Mouse (Mus musculus) heart, postnatal 0 days (tissue): Measurements from ENCODE around the gene Dysf.

Source experiments
- CTCF ChIP-seq: IDR thresholded peaks from 2 replicates; pipeline ENCODE4 v1.5.1; 2016; ENCODE audit warnings: antibody characterized with exemption, control low read depth, low read depth
- EP300 ChIP-seq: IDR thresholded peaks from 2 replicates; pipeline ENCODE4 v1.6.1; 2016; ENCODE audit warnings: antibody characterized with exemption, low read depth

- TF ChIP-seq CTCF (no peak), EP300 (no peak)
These were observed 165.2 kb downstream of the Dysf start for GRCm38 (mm10) chr6:84173626-84174025.
